Mouse (Mus musculus): ENCODE data around the gene Map3k12. TPM values are rescaled to one million over a fixed set of nuclear protein-coding genes. Genes with fewer than 3 reads are reported as not detected.

Gene Map3k12
- 1.4 TPM for polyA plus RNA-seq (2014; fragmentation: Illumina TruSeq; extraction: RNeasy Lipid Tissue Mini Kit (QIAGEN cat#74804); ENCODE audit: low read depth, low replicate concordance)

DNA sequence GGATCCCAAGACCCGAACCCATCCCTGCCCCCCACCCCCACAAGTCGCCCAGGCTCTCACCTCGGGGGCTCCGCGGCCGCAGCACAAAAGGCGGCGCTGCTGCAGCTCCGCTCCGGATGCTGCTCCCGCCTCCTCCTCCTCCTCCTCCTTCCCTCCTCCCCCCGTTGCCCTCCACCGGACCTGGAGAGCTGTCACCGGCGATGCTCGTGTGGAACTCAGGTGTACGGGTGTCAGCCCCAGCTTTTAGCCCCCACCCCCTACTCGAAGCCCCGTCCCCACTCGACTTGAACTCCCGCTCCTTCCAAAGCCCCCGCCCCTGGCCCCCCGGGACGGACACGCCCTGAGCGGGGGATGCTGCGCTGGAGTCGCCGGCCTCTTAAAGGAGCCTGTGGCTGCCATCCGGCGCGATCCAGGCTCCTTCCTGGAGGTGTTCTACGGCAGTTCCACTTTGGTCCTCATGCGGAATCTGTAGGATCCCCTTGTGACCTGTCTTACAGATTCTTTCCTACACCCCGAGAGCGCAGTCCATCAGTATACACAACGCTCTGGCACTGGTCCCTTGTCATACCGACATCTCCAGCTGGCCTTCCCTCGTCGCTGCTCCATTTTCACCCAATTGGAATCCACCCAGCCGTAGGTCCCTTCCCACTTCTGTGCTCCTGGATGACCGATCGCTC is at the start of gene Map3k12:
TSS of gene Map3k12 (minus strand) at position 337 of the 677 bp plus-strand sequence.

GRCm38 (mm10) chr15:102524892-102525485 is 8.1 kb upstream of the Map3k12 start, which contains the start of gene Npff:
Gene Npff, minus strand, starts transcription at chr15:102524942.

DNA sequence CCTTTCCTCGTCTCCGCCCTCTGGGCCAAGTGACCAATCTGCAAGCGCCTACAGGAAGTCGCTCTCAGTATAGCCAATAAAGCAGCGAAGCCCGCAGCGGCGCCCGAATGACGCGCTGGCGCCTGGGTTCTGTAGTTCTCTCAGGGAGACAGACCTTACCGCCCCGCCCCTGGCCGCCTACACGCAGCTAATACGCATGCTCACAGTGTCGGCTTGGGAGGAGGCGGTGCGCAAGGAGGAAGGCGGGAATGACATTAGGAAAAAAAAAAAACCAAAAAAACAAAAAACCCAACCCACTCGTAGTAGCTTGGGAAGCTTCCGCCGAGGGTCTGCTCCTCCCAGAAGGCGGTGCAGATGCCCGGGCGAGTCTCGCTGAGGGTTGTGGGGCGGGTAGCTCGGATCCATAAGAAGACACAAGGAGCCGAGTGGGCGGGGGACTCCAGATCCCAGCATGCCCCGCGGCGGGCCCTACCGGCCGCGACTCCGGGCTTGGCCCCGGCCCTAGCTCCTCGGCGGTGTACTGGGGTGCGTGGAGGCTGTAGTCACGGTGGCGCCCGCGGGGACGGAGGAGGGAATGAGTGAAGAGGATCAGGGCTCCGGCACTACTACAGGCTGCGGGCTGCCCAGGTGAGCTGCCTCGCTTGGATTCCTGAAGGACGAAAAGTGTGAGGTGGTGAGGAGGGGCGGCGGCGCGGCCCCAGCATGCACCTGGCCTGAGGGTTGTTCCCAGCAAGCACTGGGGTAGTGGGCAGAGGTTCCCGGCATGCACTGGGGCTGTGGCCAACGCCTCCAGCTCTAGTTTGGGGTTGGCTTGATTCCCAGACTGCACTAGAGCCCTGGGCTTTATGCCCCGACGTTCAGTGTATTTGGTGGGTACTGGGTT is 1.4 kb upstream of the Map3k12 start, which contains the start of gene Tarbp2:
TSS of gene Tarbp2 (plus strand) at position 217 of the 883 bp plus-strand sequence.

GRCm38 (mm10) chr15:102503447-102503846 is 13.4 kb downstream of the Map3k12 start, which contains the start of gene Gm10337:
Gene Gm10337, plus strand, starts transcription at chr15:102503722.

DNA sequence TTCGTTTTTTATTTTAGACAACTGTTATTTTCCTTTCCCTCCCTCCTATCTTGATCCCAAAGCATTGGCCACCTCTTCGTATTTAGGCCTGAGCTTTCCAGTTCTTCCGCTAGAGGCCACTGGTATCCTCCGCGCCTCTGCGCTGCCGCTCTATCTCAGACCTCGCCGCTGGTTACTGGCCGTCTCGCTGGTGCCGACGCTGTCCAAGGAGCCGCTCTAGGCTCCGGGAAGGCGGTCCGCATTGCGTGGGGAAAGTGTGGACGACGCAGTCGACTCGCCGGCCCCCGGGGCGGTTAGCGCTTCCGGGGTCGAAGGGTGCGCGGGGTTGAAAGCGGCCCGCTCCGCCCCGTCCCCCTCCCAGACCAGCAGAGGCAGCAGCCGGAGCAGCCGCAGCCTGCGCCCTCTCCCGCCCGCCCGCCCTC is 46.7 kb downstream of the Map3k12 start, which contains the start of gene Pcbp2:
TSS of gene Pcbp2 (plus strand) at position 357 of the 422 bp plus-strand sequence.

DNA sequence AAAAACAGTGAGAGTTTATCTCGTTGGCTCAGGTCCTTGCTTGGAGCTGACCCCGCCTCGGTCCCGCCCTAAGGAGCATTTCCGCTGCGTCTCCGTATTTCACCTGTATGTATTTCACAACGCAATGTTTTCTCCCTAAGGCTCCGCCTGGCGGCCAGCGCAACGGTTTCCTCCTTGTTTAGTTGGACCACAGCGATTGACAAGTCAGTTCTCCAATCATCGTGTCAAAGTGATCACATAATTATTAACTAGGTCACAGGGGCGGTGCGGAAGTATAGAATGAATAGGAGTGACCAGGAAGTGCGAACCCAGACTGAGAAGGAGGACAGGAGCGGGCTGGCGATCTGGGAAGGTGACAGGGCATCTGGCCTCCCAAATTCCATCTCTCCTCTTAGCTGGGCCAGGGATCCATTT is 58.0 kb downstream of the Map3k12 start, which contains the start of gene Prr13:
TSS of gene Prr13 (plus strand) at position 125 of the 414 bp plus-strand sequence.

Other genes with a start within 250 kb of the Map3k12 start
- gene Gm9918, start 246.5 kb downstream of the Map3k12 start, polyA plus RNA-seq (2014; fragmentation: Illumina TruSeq; extraction: RNeasy Lipid Tissue Mini Kit (QIAGEN cat#74804); ENCODE audit: low read depth, low replicate concordance) = not detected
- gene Mfsd5, start 237.6 kb downstream of the Map3k12 start, polyA plus RNA-seq (2014; fragmentation: Illumina TruSeq; extraction: RNeasy Lipid Tissue Mini Kit (QIAGEN cat#74804); ENCODE audit: low read depth, low replicate concordance) = 0.93 TPM
- gene Espl1, start 220.8 kb downstream of the Map3k12 start, polyA plus RNA-seq (2014; fragmentation: Illumina TruSeq; extraction: RNeasy Lipid Tissue Mini Kit (QIAGEN cat#74804); ENCODE audit: low read depth, low replicate concordance) = not detected
- gene Pfdn5, start 190.9 kb downstream of the Map3k12 start, polyA plus RNA-seq (2014; fragmentation: Illumina TruSeq; extraction: RNeasy Lipid Tissue Mini Kit (QIAGEN cat#74804); ENCODE audit: low read depth, low replicate concordance) = 84.0 TPM
- 4.4 TPM for gene Myg1, start 185.4 kb downstream of the Map3k12 start, polyA plus RNA-seq (2014; fragmentation: Illumina TruSeq; extraction: RNeasy Lipid Tissue Mini Kit (QIAGEN cat#74804); ENCODE audit: low read depth, low replicate concordance)
- 3.6 TPM for gene Aaas, start 166.3 kb downstream of the Map3k12 start, polyA plus RNA-seq (2014; fragmentation: Illumina TruSeq; extraction: RNeasy Lipid Tissue Mini Kit (QIAGEN cat#74804); ENCODE audit: low read depth, low replicate concordance)
- not detected for gene Sp7, start 149.9 kb downstream of the Map3k12 start, polyA plus RNA-seq (2014; fragmentation: Illumina TruSeq; extraction: RNeasy Lipid Tissue Mini Kit (QIAGEN cat#74804); ENCODE audit: low read depth, low replicate concordance)
- gene Sp1, start 110.9 kb downstream of the Map3k12 start, polyA plus RNA-seq (2014; fragmentation: Illumina TruSeq; extraction: RNeasy Lipid Tissue Mini Kit (QIAGEN cat#74804); ENCODE audit: low read depth, low replicate concordance) = 55.3 TPM
- gene Amhr2, start 71.7 kb downstream of the Map3k12 start, polyA plus RNA-seq (2014; fragmentation: Illumina TruSeq; extraction: RNeasy Lipid Tissue Mini Kit (QIAGEN cat#74804); ENCODE audit: low read depth, low replicate concordance) = not detected
- 53.1 TPM for gene Prr13, start 58.0 kb downstream of the Map3k12 start, polyA plus RNA-seq (2014; fragmentation: Illumina TruSeq; extraction: RNeasy Lipid Tissue Mini Kit (QIAGEN cat#74804); ENCODE audit: low read depth, low replicate concordance)
- 701 TPM for gene Pcbp2, start 46.5 kb downstream of the Map3k12 start, polyA plus RNA-seq (2014; fragmentation: Illumina TruSeq; extraction: RNeasy Lipid Tissue Mini Kit (QIAGEN cat#74804); ENCODE audit: low read depth, low replicate concordance)
- gene Gm10337, start 13.3 kb downstream of the Map3k12 start, polyA plus RNA-seq (2014; fragmentation: Illumina TruSeq; extraction: RNeasy Lipid Tissue Mini Kit (QIAGEN cat#74804); ENCODE audit: low read depth, low replicate concordance) = not detected
- 1.1 TPM for gene Tarbp2, start 1.1 kb upstream of the Map3k12 start, polyA plus RNA-seq (2014; fragmentation: Illumina TruSeq; extraction: RNeasy Lipid Tissue Mini Kit (QIAGEN cat#74804); ENCODE audit: low read depth, low replicate concordance)
- not detected for gene Npff, start 7.9 kb upstream of the Map3k12 start, polyA plus RNA-seq (2014; fragmentation: Illumina TruSeq; extraction: RNeasy Lipid Tissue Mini Kit (QIAGEN cat#74804); ENCODE audit: low read depth, low replicate concordance)
- gene Gm28047, start 108.0 kb upstream of the Map3k12 start, polyA plus RNA-seq (2014; fragmentation: Illumina TruSeq; extraction: RNeasy Lipid Tissue Mini Kit (QIAGEN cat#74804); ENCODE audit: low read depth, low replicate concordance) = not detected
- gene Atf7, start 108.4 kb upstream of the Map3k12 start, polyA plus RNA-seq (2014; fragmentation: Illumina TruSeq; extraction: RNeasy Lipid Tissue Mini Kit (QIAGEN cat#74804); ENCODE audit: low read depth, low replicate concordance) = 23.5 TPM
- gene Atp5g2, start 155.3 kb upstream of the Map3k12 start, polyA plus RNA-seq (2014; fragmentation: Illumina TruSeq; extraction: RNeasy Lipid Tissue Mini Kit (QIAGEN cat#74804); ENCODE audit: low read depth, low replicate concordance) = 17.9 TPM
- gene Calcoco1, start 205.1 kb upstream of the Map3k12 start, polyA plus RNA-seq (2014; fragmentation: Illumina TruSeq; extraction: RNeasy Lipid Tissue Mini Kit (QIAGEN cat#74804); ENCODE audit: low read depth, low replicate concordance) = 63.3 TPM